Mouse (Mus musculus): Measurements from ENCODE around the gene Tlcd2. TPM values are rescaled to one million over a fixed set of nuclear protein-coding genes. Genes with fewer than 3 reads are reported as not detected.

Tlcd2 gene
- total and polyA plus RNA-seq, 3 experiments: 3.7 to 10.3 (median 4.6) TPM

DNA sequence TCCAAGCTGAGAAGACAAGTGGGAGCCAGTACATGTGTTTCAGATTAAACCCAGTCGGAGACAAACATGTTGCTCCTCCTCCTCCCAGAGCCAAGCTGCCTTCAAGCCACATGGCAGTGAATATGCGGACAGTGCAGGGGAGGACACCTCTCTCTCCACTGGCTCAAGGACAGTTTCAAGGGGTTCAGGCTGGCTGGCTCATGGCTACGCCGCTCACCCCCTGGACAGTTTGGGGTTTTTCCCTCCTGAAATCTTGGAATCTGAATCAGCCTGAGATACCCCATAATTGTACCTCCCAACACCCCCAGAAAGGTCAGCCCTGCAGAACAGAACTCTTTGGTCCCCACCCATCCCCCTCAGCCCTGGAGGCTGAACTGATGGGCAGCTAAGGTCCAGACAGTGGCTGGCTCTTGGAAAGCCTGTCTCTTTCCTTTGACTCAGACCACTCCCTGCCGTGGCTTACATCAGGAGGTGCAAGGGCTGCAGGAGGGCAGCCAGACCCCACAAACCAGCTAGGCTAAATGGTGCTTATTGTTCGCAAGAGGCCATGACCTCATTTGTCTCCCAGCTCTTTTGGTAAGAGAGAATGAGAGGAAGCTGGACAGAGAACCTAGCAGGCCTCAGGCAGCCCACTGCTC, 40.0 kb upstream of the Tlcd2 start:
- WGBS: 66% methylated on average over 6 of the region's 6 CpGs

DNA sequence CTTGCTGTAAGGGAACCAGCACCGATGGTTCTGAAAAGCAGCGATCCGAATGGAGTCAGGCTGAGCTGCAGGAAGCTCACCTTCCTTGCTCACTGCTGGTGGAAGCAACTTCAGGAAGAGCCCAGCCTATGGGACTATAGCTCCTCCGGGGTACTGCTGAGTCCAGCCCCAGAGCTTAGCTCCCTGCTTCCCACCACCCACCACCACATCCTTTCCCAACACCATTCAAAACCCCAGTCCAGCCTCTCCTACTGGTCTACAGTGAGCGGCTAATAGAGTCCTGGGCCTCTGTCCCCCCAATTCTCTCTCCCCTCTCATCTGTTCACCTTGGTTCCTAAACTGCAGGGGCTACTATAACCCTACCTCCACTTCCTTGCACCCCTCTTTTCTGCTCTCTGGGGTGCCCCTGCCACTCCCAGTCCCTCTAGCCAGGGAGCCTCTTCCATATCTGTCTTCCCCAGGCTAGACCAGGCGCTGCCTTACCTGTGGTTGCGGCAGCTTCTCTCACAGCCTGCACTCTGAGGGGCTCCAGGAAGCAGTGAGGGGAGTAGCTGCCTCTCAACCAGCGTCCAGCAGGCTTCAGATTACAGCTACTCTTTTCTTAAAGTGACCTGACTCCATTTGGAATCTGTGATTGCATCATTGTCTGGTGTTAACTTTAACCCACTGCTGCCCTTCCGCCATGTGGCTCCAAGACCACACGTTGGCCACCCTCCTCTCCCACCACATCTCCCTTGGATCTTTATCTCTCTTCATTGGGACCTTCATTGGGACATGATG, 39.3 kb upstream of the Tlcd2 start, which contains the start of gene Serpinf1:
Serpinf1 (minus strand) TSS at position 689 of the 780 bp plus-strand sequence.
- Histone ChIP-seq H3K27ac (peak within 1 kb of the TSS; percentile 40), H3K4me3 (peak within 1 kb of the TSS; percentile 12; the same call in 1 of the 2 replicates), H3K79me2 (replicated peaks; ENCODE audit: control insufficient read depth, insufficient read depth, low read length) (no peaks in the 10 kb centered on the region), H3K4me1 (ENCODE audit: control insufficient read depth, insufficient read depth, low read length) (no peaks in the 10 kb centered on the region), H3K9ac (ENCODE audit: low read depth, low read length) (peak within 1 kb of the TSS; percentile 49), H3K27me3 (ENCODE audit: control insufficient read depth, insufficient read depth, low read length) (no peaks in the 10 kb centered on the region), H3K36me3 (ENCODE audit: control insufficient read depth, insufficient read depth, low read length) (no peaks in the 10 kb centered on the region)
- peak in 1 of 2 experiments; percentile 23 for DNase-seq
- WGBS: 51% methylated on average over 10 of the region's 10 CpGs
- intact Hi-C loops (cut with DNase I): no loop called here
- TF ChIP-seq POLR2A (IDR thresholded peaks at IDR 0.05; ENCODE audit: insufficient read depth, low read depth, low read length): 0 out of 2 replicates have a peak, but pooled peaks have one; percentile 24
- TF ChIP-seq CTCF (IDR thresholded peaks at IDR 0.05): no peak

More for the DNA sequence above, 40.0 kb upstream of the Tlcd2 start:
- Histone ChIP-seq H3K9ac (ENCODE audit: low read depth, low read length) (peak overlapping the region; percentile 5; the same call in 1 of the 2 replicates), H3K36me3 (ENCODE audit: control insufficient read depth, insufficient read depth, low read length) (no peaks in the 10 kb centered on the region), H3K79me2 (replicated peaks; ENCODE audit: control insufficient read depth, insufficient read depth, low read length) (no peaks in the 10 kb centered on the region), H3K27ac (peak overlapping the region; percentile 40), H3K4me3 (peak overlapping the region; percentile 12; the same call in 1 of the 2 replicates), H3K27me3 (ENCODE audit: control insufficient read depth, insufficient read depth, low read length) (no peaks in the 10 kb centered on the region), H3K4me1 (ENCODE audit: control insufficient read depth, insufficient read depth, low read length) (no peaks in the 10 kb centered on the region)
- intact Hi-C loops (cut with DNase I): no loop called here
- TF ChIP-seq POLR2A (IDR thresholded peaks at IDR 0.05; ENCODE audit: insufficient read depth, low read depth, low read length): no peak
- peak; percentile 26 to 29 for DNase-seq

DNA sequence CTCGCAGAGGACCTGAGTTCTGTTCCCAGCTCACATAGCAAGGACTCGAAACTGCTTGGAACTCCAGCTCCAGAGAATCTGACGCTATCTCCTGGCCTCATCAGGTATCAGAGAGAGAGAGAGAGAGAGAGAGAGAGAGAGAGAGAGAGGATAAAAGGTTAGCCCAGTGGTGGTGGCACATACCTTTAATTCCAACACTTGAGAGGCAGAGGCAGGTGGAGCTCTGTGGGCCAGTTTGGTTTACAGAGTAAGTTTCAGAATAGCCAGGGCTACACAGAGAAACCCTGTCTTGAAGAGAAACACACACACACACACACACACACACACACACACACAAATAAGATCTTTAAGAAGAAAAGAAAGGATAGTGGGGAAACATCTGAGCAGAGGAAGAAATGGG, 38.4 kb upstream of the Tlcd2 start:
- intact Hi-C loops (cut with DNase I): no loop called here
- Histone ChIP-seq H3K27me3 (ENCODE audit: control insufficient read depth, insufficient read depth, low read length) (no peaks in the 10 kb centered on the region), H3K27ac (no peak overlapping the region), H3K4me1 (ENCODE audit: control insufficient read depth, insufficient read depth, low read length) (no peaks in the 10 kb centered on the region), H3K79me2 (replicated peaks; ENCODE audit: control insufficient read depth, insufficient read depth, low read length) (no peaks in the 10 kb centered on the region), H3K9ac (ENCODE audit: low read depth, low read length) (no peak overlapping the region), H3K36me3 (ENCODE audit: control insufficient read depth, insufficient read depth, low read length) (no peaks in the 10 kb centered on the region), H3K4me3 (no peak overlapping the region)
- DNase-seq: no peak
- WGBS: 94% methylated on average over 3 of the region's 3 CpGs
- no peak for TF ChIP-seq POLR2A (IDR thresholded peaks at IDR 0.05; ENCODE audit: insufficient read depth, low read depth, low read length)
- no peak for TF ChIP-seq CTCF (IDR thresholded peaks at IDR 0.05)
- TF ChIP-seq EP300 (IDR thresholded peaks at IDR 0.05; ENCODE audit: insufficient read depth, low read depth, low read length): no peak

DNA sequence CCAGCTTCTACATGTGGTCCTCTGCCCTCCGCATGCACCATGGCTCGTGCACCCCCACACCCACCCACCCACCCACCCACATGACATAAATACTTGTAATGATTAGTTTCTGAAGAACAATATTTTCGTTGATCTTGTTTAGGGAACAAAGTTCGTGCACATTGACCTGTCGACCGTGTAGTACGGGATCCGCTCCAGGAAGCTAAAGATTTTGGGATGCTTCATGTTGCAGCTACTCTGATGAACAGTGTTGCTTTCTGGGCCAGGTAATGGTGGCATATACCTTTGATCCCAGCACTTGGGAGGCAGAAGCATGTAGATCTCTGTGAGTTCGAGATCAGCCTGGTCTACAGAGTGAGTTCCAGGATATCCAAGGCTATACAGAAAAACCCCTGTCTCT, 37.5 kb upstream of the Tlcd2 start:
- DNase-seq: no peak
- no peaks in the 10 kb centered on the region for H3K79me2 ChIP-seq (replicated peaks; ENCODE audit: control insufficient read depth, insufficient read depth, low read length)
- H3K27me3 ChIP-seq (ENCODE audit: control insufficient read depth, insufficient read depth, low read length): no peaks in the 10 kb centered on the region
- 84% methylated on average over 9 of the region's 9 CpGs for whole genome bisulfite sequencing
- no peak overlapping the region for H3K4me3 ChIP-seq
- intact Hi-C loops (cut with DNase I): no loop called here
- no peak overlapping the region for H3K27ac ChIP-seq
- H3K9ac ChIP-seq (ENCODE audit: low read depth, low read length): no peak overlapping the region
- H3K36me3 ChIP-seq (ENCODE audit: control insufficient read depth, insufficient read depth, low read length): no peaks in the 10 kb centered on the region
- H3K4me1 ChIP-seq (ENCODE audit: control insufficient read depth, insufficient read depth, low read length): no peaks in the 10 kb centered on the region
- TF ChIP-seq EP300 (IDR thresholded peaks at IDR 0.05; ENCODE audit: insufficient read depth, low read depth, low read length): no peak
- no peak for TF ChIP-seq CTCF (IDR thresholded peaks at IDR 0.05)
- no peak for TF ChIP-seq POLR2A (IDR thresholded peaks at IDR 0.05; ENCODE audit: insufficient read depth, low read depth, low read length)

DNA sequence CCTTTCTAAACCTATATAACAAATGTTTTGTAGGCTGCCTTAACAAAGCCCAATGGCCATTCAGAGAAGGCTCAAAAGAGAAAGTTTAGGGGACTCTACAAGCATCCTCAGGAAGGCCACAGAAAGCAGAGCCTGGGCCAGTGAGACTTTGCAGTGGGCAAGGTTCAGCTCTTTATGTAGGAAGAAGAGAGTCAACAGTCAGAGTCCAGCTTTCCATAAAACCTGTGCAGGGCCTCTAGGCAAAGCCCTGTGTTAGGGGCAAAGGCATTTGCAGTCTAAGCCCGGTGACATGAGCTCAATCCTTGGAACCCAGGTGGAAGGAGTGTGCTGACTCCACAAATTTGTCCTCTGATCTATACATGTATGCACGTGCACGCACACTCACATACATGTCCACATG, 37.1 kb upstream of the Tlcd2 start:
- Histone ChIP-seq H3K27me3 (ENCODE audit: control insufficient read depth, insufficient read depth, low read length) (no peaks in the 10 kb centered on the region), H3K9ac (ENCODE audit: low read depth, low read length) (no peak overlapping the region), H3K36me3 (ENCODE audit: control insufficient read depth, insufficient read depth, low read length) (no peaks in the 10 kb centered on the region), H3K27ac (no peak overlapping the region), H3K4me1 (ENCODE audit: control insufficient read depth, insufficient read depth, low read length) (no peaks in the 10 kb centered on the region), H3K4me3 (no peak overlapping the region), H3K79me2 (replicated peaks; ENCODE audit: control insufficient read depth, insufficient read depth, low read length) (no peaks in the 10 kb centered on the region)
- TF ChIP-seq POLR2A (IDR thresholded peaks at IDR 0.05; ENCODE audit: insufficient read depth, low read depth, low read length) (no peak), CTCF (IDR thresholded peaks at IDR 0.05) (no peak), EP300 (IDR thresholded peaks at IDR 0.05; ENCODE audit: insufficient read depth, low read depth, low read length) (no peak)
- intact Hi-C loops (cut with DNase I): no loop called here
- WGBS: 87% methylated on average over 3 of the region's 3 CpGs
- no peak for DNase-seq

All from heart, adult 2 months (tissue).